18 mouse cellular contexts compared by ENCODE assay signal in genomic region chr11:60090696-60091421, GRCm38 (mm10). TPM values are rescaled to one million over a fixed set of nuclear protein-coding genes. Genes with fewer than 3 reads are reported as not detected.
DNase-seq lines count a peak whose midpoint lies in the region; ATAC-seq and TF ChIP-seq lines count a peak whose summit lies in the region.
"Had no signal": no experiment of that assay in that cellular context is flagged by ENCODE, and none has a peak within 500 bp of the region (broad histone marks: within the 10 kb centered on the region; RNA-seq: fewer than 3 reads in every experiment).

No protein-coding gene starts in this region.

- DNase-seq in lung, postnatal 10 days: no peak
- DNase-seq in c-Kit-positive CD71-positive TER-119-positive erythroid progenitor cells, embryonic 14.5 days (ENCODE audit: low spot score): peak; percentile 57
- DNase-seq in liver, embryonic 14.5 days (ENCODE audit: low read depth in 3 of 3, low spot score in 3 of 3): no peak
- DNase-seq in thymus, postnatal 14 days: no peak
- no peak for DNase-seq in adrenal gland, postnatal 14 days
- DNase-seq in B cell, adult 2 months: no peak
- DNase-seq: cerebellum, adult 9-10 months; gastrocnemius, postnatal 25 days; heart, postnatal 36 days; kidney, adult 18-20 months; kidney, postnatal 36 days; thymus, adult 18-20 months had no signal

- no peak overlapping the region for H3K27ac ChIP-seq in lung, embryonic 16.5 days (ENCODE audit: low read length)
- H3K27ac ChIP-seq in liver, embryonic 14.5 days: no peak overlapping the region
- H3K27ac ChIP-seq: embryonic facial prominence, embryonic 15.5 days; forebrain, embryonic 10.5 days; midbrain, embryonic 12.5 days had no signal

- H3K4me1 ChIP-seq in lung, embryonic 16.5 days (replicated peaks; ENCODE audit: control insufficient read depth, insufficient read depth, low read length): peaks cover 20% of the 10 kb centered on the region
- H3K4me1 ChIP-seq in liver, embryonic 14.5 days (replicated peaks; ENCODE audit: control insufficient read depth in 2 of 2, insufficient read depth in 2 of 2, low read length in 1 of 2): peaks cover 10 to 20% of the 10 kb centered on the region in 2 experiments

- H3K27me3 ChIP-seq in lung, embryonic 16.5 days (ENCODE audit: control insufficient read depth, insufficient read depth, low read depth, low read length): no peaks in the 10 kb centered on the region
- no peaks in the 10 kb centered on the region for H3K27me3 ChIP-seq in liver, embryonic 14.5 days (ENCODE audit: control insufficient read depth, insufficient read depth, low read length)
- H3K27me3 ChIP-seq: embryonic facial prominence, embryonic 15.5 days; heart, embryonic 12.5 days; midbrain, embryonic 12.5 days had no signal

- no peak for ATAC-seq in lung, embryonic 16.5 days (ENCODE audit: low read depth)
- ATAC-seq in liver, embryonic 14.5 days (ENCODE audit: insufficient read depth): peak; percentile 65; the same call in 1 of the 2 replicates

- no peaks in the 10 kb centered on the region for H3K36me3 ChIP-seq in lung, embryonic 16.5 days (ENCODE audit: control insufficient read depth, insufficient read depth, low read length)
- no peaks in the 10 kb centered on the region for H3K36me3 ChIP-seq in liver, embryonic 14.5 days (replicated peaks; ENCODE audit: control insufficient read depth, insufficient read depth, low read depth)
- H3K36me3 ChIP-seq: embryonic facial prominence, embryonic 15.5 days; forebrain, embryonic 10.5 days; heart, embryonic 12.5 days; midbrain, embryonic 12.5 days had no signal

- 0 out of 2 replicates have a peak, but pooled peaks have one; percentile 28 for TF ChIP-seq EP300 in liver, embryonic 14.5 days (IDR thresholded peaks at IDR 0.05; ENCODE audit: low read depth)

- H3K9ac ChIP-seq in lung, embryonic 16.5 days (ENCODE audit: low read length): 0 out of 2 replicates have a peak overlapping the region, but pooled peaks have one; percentile 14
- peak overlapping the region; percentile 7; the same call in 1 of the 2 replicates for H3K9ac ChIP-seq in liver, embryonic 14.5 days (replicated peaks)
- H3K9ac ChIP-seq: embryonic facial prominence, embryonic 15.5 days; heart, embryonic 12.5 days; midbrain, embryonic 12.5 days had no signal

- no peaks in the 10 kb centered on the region for H3K9me3 ChIP-seq in lung, embryonic 16.5 days (ENCODE audit: control insufficient read depth, low read length)
- H3K9me3 ChIP-seq in liver, embryonic 14.5 days (ENCODE audit: control insufficient read depth, low read length): no peaks in the 10 kb centered on the region
- H3K9me3 ChIP-seq: embryonic facial prominence, embryonic 15.5 days; heart, embryonic 12.5 days; midbrain, embryonic 12.5 days had no signal

- H3K4me2 ChIP-seq in lung, embryonic 16.5 days (ENCODE audit: low read depth, low read length): no peak overlapping the region
- H3K4me2 ChIP-seq in liver, embryonic 14.5 days (ENCODE audit: low read depth): peak overlapping the region; percentile 29; the same call in 1 of the 2 replicates
- H3K4me2 ChIP-seq: embryonic facial prominence, embryonic 15.5 days; heart, embryonic 12.5 days; midbrain, embryonic 12.5 days had no signal

- 39% methylated on average over 5 of the region's 5 CpGs for WGBS in lung, embryonic 16.5 days
- 15% methylated on average over 5 of the region's 5 CpGs for WGBS in liver, embryonic 14.5 days (ENCODE audit: insufficient replicate concordance)

- no peak for TF ChIP-seq CTCF in liver, embryonic 14.5 days (IDR thresholded peaks at IDR 0.05; ENCODE audit: low read depth)

- H3K4me3 ChIP-seq in lung, embryonic 16.5 days (ENCODE audit: low read length): no peak overlapping the region
- H3K4me3 ChIP-seq in liver, embryonic 14.5 days (ENCODE audit: insufficient read depth in 1 of 2, low read depth in 2 of 2, low read length in 2 of 2): no peak overlapping the region
- H3K4me3 ChIP-seq: embryonic facial prominence, embryonic 15.5 days; forebrain, embryonic 10.5 days; heart, embryonic 12.5 days; midbrain, embryonic 12.5 days had no signal

RNA-seq across cellular contexts. Expression of gene Rai1, which starts 14.0 kb away (rescaled TPM):
- polyA plus RNA-seq in lung, embryonic 16.5 days (2015; fragmentation: Nextera tagmentation; extraction: Ambion mirVana): 22.9 and 23.9 TPM in 2 replicates
- polyA plus RNA-seq in liver, embryonic 14.5 days (2012; rRNA removed): 7.2 and 7.8 TPM in 2 replicates
- polyA plus RNA-seq in liver, embryonic 14.5 days (2014; fragmentation: Nextera tagmentation; extraction: Ambion mirVana): 4.5 and 5.3 TPM in 2 replicates
- total RNA-seq in adrenal gland, postnatal 14 days (2021): 38.8 and 48.3 TPM in 2 replicates

RNA-seq across cellular contexts. Expression of gene Pemt, which starts 44.6 kb away (rescaled TPM):
- 6.5 and 8.0 TPM in 2 replicates for polyA plus RNA-seq in lung, embryonic 16.5 days (2015; fragmentation: Nextera tagmentation; extraction: Ambion mirVana)
- polyA plus RNA-seq in liver, embryonic 14.5 days (2012; rRNA removed): 5.2 and 6.2 TPM in 2 replicates
- 8.8 and 9.0 TPM in 2 replicates for polyA plus RNA-seq in liver, embryonic 14.5 days (2014; fragmentation: Nextera tagmentation; extraction: Ambion mirVana)
- total RNA-seq in adrenal gland, postnatal 14 days (2021): 16.4 and 69.4 TPM in 2 replicates
- total RNA-seq: neutrophil, adult 5-6 weeks had no signal
